Mouse (Mus musculus) neutrophil, adult 83 days (primary cell): ENCODE data around the gene Skint5. TPM values are rescaled to one million over a fixed set of nuclear protein-coding genes. Genes with fewer than 3 reads are reported as not detected.

Experiments
- total RNA-seq, 2 experiments: library from RNA; stranded (reverse); gene quantifications; one replicate each; pipeline ENCODE4 v1.2.4; 2023

Gene Skint5
- not detected for total RNA-seq

GRCm38 (mm10) chr4:113999403-113999802 is at the start of gene Skint5:
Gene Skint5 (minus strand): TSS chr4:113999503.

Other genes starting within 250 kb of the Skint5 start
- gene Skint11, start 163.9 kb upstream of the Skint5 start, total RNA-seq: not detected